Comparison of ENCODE assay signal across 20 mouse cellular contexts in the genomic region with DNA sequence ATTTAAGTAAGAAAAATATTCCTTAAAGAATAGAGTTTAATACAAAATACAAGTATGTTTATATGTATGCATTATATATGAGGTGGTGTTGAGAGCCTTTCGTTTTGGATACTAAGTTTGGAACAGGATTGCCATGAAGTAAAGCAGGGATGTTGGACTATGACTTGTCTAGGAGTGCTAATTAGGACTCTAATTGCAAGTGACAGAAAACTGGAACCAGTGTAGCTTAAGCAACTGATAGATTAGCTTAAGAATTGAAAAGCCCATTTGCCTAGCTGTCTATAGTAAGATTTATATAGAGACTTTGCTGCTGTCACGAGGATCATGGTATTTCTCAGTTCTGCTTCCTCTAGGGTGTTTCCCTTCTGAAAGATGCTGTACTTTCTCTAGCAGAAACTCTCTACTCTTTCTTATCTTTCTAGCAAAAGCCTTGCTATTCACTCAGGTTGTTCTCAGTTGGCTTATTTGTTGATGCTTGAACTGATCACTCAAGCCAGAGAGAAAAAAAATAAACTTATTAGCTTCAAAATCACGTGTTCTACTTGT.
DNase-seq lines count a peak whose midpoint lies in the region; ATAC-seq lines count a peak whose summit lies in the region.
"Had no signal": no experiment of that assay in that cellular context is flagged by ENCODE, and none has a peak within 500 bp of the region (broad histone marks: within the 10 kb centered on the region; RNA-seq: fewer than 3 reads in every experiment).

No protein-coding gene starts in this region.

- no peaks in the 10 kb centered on the region for H3K27me3 ChIP-seq in embryonic facial prominence, embryonic 14.5 days (replicated peaks; ENCODE audit: control insufficient read depth, insufficient read depth, low read length)
- H3K27me3 ChIP-seq in embryonic facial prominence, embryonic 10.5 days (replicated peaks; ENCODE audit: low read depth, poor library complexity, severe bottlenecking): no peaks in the 10 kb centered on the region
- H3K27me3 ChIP-seq: embryonic facial prominence, embryonic 13.5 days; forebrain, embryonic 13.5 days; forebrain, embryonic 15.5 days; Patski had no signal

- H3K4me3 ChIP-seq in embryonic facial prominence, embryonic 14.5 days (ENCODE audit: low read depth, low read length): no peak overlapping the region
- no peak overlapping the region for H3K4me3 ChIP-seq in embryonic facial prominence, embryonic 10.5 days
- H3K4me3 ChIP-seq: embryonic facial prominence, embryonic 13.5 days; forebrain, embryonic 13.5 days; forebrain, embryonic 15.5 days had no signal

- H3K9me3 ChIP-seq in embryonic facial prominence, embryonic 14.5 days (ENCODE audit: control insufficient read depth, low read length): no peaks in the 10 kb centered on the region
- H3K9me3 ChIP-seq in embryonic facial prominence, embryonic 10.5 days: no peaks in the 10 kb centered on the region
- H3K9me3 ChIP-seq: embryonic facial prominence, embryonic 13.5 days; forebrain, embryonic 13.5 days; forebrain, embryonic 15.5 days; G1E had no signal

- H3K36me3 ChIP-seq in embryonic facial prominence, embryonic 14.5 days (ENCODE audit: control insufficient read depth, insufficient read depth, low read length): no peaks in the 10 kb centered on the region
- H3K36me3 ChIP-seq in embryonic facial prominence, embryonic 10.5 days (replicated peaks): no peaks in the 10 kb centered on the region
- H3K36me3 ChIP-seq: embryonic facial prominence, embryonic 13.5 days; forebrain, embryonic 15.5 days; G1E had no signal

- no peak for ATAC-seq in embryonic facial prominence, embryonic 14.5 days (ENCODE audit: low read depth)
- ATAC-seq: activated CD4-positive, CD25-positive, alpha-beta regulatory T cell, adult 4 months; forebrain, embryonic 13.5 days; forebrain, embryonic 15.5 days; forebrain, postnatal 0 days; Patski had no signal

- no peak overlapping the region for H3K4me2 ChIP-seq in embryonic facial prominence, embryonic 14.5 days (ENCODE audit: low read depth, low read length)
- H3K4me2 ChIP-seq: embryonic facial prominence, embryonic 13.5 days; forebrain, embryonic 13.5 days; forebrain, embryonic 15.5 days had no signal

- no peak overlapping the region for H3K27ac ChIP-seq in embryonic facial prominence, embryonic 14.5 days (replicated peaks; ENCODE audit: low read depth, low read length)
- H3K27ac ChIP-seq in embryonic facial prominence, embryonic 10.5 days (replicated peaks): no peak overlapping the region
- H3K27ac ChIP-seq: embryonic facial prominence, embryonic 13.5 days; forebrain, embryonic 13.5 days; forebrain, embryonic 15.5 days had no signal

- no peaks in the 10 kb centered on the region for H3K4me1 ChIP-seq in embryonic facial prominence, embryonic 14.5 days (ENCODE audit: control insufficient read depth, insufficient read depth, low read length)
- H3K4me1 ChIP-seq in embryonic facial prominence, embryonic 10.5 days: no peaks in the 10 kb centered on the region
- H3K4me1 ChIP-seq: embryonic facial prominence, embryonic 13.5 days; forebrain, embryonic 13.5 days; forebrain, embryonic 15.5 days had no signal

- DNase-seq in embryonic facial prominence, embryonic 14.5 days (ENCODE audit: low spot score): peak; percentile 21
- no peak for DNase-seq in embryonic facial prominence, embryonic 10.5 days (ENCODE audit: low spot score)
- peak; percentile 69 for DNase-seq in retina, embryonic 14.5 days (ENCODE audit: low spot score)
- DNase-seq in kidney, postnatal 25 days: no peak
- DNase-seq in thymus, postnatal 25 days: no peak
- DNase-seq: adrenal gland, adult 8-10 months; adrenal gland, postnatal 14 days; adrenal gland, postnatal 36 days; cerebellum, adult 11-12 months; cerebellum, adult 2 months; cerebellum, adult 9-10 months; cerebellum, postnatal 10 days; cerebellum, postnatal 25 days; forebrain, postnatal 0 days had no signal

- WGBS in embryonic facial prominence, embryonic 14.5 days: 57% methylated on average over 3 of the region's 3 CpGs
- 67% methylated on average over 3 of the region's 3 CpGs for WGBS in embryonic facial prominence, embryonic 10.5 days

- no peak overlapping the region for H3K9ac ChIP-seq in embryonic facial prominence, embryonic 14.5 days (ENCODE audit: low read depth, low read length)
- H3K9ac ChIP-seq: embryonic facial prominence, embryonic 13.5 days; forebrain, embryonic 13.5 days; forebrain, embryonic 15.5 days; forebrain, postnatal 0 days had no signal

Comparison
In these comparisons a context has a peak if more than half of its experiments do, and no peak if none do; other contexts are left out.
1. DNase-seq: peak in embryonic facial prominence, embryonic 14.5 days (single experiment) and retina, embryonic 14.5 days (single experiment); none in embryonic facial prominence, embryonic 10.5 days (single experiment), kidney, postnatal 25 days (0 of 2) and thymus, postnatal 25 days (single experiment).